Mouse (Mus musculus) left cerebral cortex, adult 8-10 months (tissue): ENCODE measurements around the gene Lrrc72. TPM values are rescaled to one million over a fixed set of nuclear protein-coding genes. Genes with fewer than 3 reads are reported as not detected.

ENCODE experiments used
- DNase-seq, 2 experiments: peaks; one replicate each; pipeline ENCODE4 v3.0.0; 2022; ENCODE audit warnings: low spot score in 2 of 2
- total RNA-seq, 4 experiments: library from RNA; stranded (reverse); gene quantifications; 2 replicates each; pipeline ENCODE4 v1.2.4; 2022

The Lrrc72 gene
- total RNA-seq, 4 experiments from 2014 or later = not detected

GRCm38 (mm10) chr12:36190343-36190742 is 62.9 kb downstream of the Lrrc72 start:
- no peak for DNase-seq

DNA sequence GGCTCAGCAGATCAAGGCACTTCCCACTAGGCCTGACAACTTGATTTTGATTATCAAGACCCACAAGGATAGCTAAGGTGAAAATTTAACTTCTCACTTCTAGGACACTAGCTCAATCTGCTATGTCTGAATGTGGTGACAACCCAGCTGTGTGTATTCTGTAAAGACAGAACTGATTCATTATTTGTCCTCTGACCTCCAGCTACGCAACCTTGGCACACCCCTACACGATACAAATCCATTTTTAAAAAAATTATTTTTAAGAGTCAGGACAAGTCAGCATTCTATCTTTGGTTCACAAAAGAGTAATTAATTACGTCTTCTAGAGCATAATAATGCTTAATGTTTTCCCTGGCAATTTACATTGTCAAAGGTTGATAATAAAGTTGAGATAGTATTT is 63.6 kb downstream of the Lrrc72 start:
- DNase-seq = no peak

GRCm38 (mm10) chr12:36187081-36187480 is 66.1 kb downstream of the Lrrc72 start:
- DNase-seq = no peak

DNA sequence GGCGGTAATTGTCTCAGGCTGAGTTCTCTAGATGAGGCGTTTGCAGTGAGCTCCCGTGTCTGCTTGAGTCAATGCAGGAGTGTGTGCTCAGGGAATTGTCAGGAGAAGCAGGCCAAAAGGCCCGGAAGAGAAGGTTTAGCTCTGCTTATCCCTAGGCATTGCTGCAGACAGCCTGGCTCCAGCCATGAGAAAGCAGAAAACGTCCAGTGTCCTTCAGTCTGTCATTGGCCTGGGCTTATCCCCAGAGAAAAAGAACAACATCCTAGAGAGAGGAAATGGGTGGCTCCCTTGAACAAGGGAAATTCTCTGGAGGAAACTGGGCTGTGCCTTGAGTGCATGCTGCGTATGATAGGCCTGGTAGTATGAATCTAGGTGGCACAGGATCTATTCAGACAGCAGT is 70.6 kb downstream of the Lrrc72 start:
- DNase-seq = no peak

GRCm38 (mm10) chr12:36177227-36177626 is 76.0 kb downstream of the Lrrc72 start:
- no peak for DNase-seq

GRCm38 (mm10) chr12:36165299-36165698 is 87.9 kb downstream of the Lrrc72 start:
- DNase-seq = no peak

DNA sequence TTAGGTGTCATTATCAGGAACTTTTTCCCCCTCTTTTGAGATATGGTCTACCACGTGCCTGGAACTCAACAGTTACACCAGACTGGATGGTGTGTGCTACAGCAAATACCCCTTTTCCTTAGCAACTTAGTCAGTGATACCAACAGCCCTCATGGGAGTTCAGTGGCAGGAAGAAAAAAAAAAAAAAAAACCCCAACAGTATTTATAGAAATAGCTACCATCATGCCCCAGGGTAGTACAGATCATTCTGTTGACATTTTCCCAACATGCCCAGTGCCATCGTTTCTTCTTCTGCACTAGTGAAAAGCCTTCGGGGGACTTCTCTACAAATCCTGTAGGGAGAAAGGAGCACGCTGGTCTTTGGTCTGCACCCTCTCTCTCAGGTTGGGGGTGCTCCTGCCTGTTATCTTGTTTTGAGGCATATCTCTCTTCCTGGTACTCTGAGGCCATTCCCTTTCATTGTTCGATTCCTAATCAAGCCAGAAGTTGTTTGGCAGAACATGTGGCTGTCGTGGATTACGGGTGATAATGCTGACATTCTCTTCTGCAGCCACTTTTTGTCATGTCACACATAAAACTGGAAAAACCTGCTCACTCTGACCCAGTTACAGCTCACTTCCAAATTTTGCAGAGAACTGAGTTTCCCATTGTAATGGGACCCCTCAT is 88.9 kb downstream of the Lrrc72 start:
- no peak for DNase-seq

Other genes with a start within 250 kb of the Lrrc72 start
- gene Tspan13, start 210.9 kb downstream of the Lrrc72 start, total RNA-seq = 100 to 1,000 TPM; 148 to 169 (median 157) TPM
- gene Ankmy2, start 96.3 kb downstream of the Lrrc72 start, total RNA-seq = 10 to 100 TPM; 54.8 to 59.4 (median 58.3) TPM
- 10 to 100 TPM; 43.9 to 52.6 (median 44.6) TPM for gene Bzw2, start 95.3 kb downstream of the Lrrc72 start, total RNA-seq
- gene Sostdc1, start 60.7 kb upstream of the Lrrc72 start, total RNA-seq = 1 to 10 TPM in 3 of 4 experiments, under 1 TPM in 1; 0.61 to 8.8 (median 2.5) TPM
- gene Ispd, start 128.1 kb upstream of the Lrrc72 start, total RNA-seq = 10 to 100 TPM; 10.9 to 13.8 (median 11.9) TPM
- 1 to 10 TPM; 2.3 to 2.9 (median 2.6) TPM for gene D630036H23Rik, start 128.8 kb upstream of the Lrrc72 start, total RNA-seq